Mouse (Mus musculus): ENCODE results near the gene Ykt6.
"Not testable (repeated sequence)": the region's sequence is repeated elsewhere in the genome, so short reads cannot be mapped to it uniquely, and the experiment has no call there.

Ykt6 gene

GRCm38 (mm10) chr11:5955546-5956276, at the start of gene Ykt6:
Ykt6 (plus strand) TSS chr11:5955693.
- peak; percentile 97 to 98 for DNase-seq

- peak; percentile 18 to 45 for DNase-seq
These were observed 49.5 kb upstream of the Ykt6 start for GRCm38 (mm10) chr11:5905778-5906518.

GRCm38 (mm10) chr11:5907096-5907495, 48.4 kb upstream of the Ykt6 start:
- DNase-seq, result no peak

- DNase-seq, result no peak
These were observed 46.9 kb upstream of the Ykt6 start for GRCm38 (mm10) chr11:5908642-5909041.

GRCm38 (mm10) chr11:5912635-5913034, 42.9 kb upstream of the Ykt6 start:
- DNase-seq, result peak; percentile 87

- DNase-seq, result peak; percentile 69 to 74
These were observed 42.2 kb upstream of the Ykt6 start for GRCm38 (mm10) chr11:5913256-5913655.

- DNase-seq, result peak in 1 of 2 experiments; percentile 17
These were observed 41.6 kb upstream of the Ykt6 start for GRCm38 (mm10) chr11:5913936-5914335.

- peak in 1 of 2 experiments; percentile 28 for DNase-seq
These were observed 40.6 kb upstream of the Ykt6 start for GRCm38 (mm10) chr11:5914940-5915339.

- peak; percentile 87 to 88 for DNase-seq
These were observed 39.9 kb upstream of the Ykt6 start for GRCm38 (mm10) chr11:5915429-5916177.

GRCm38 (mm10) chr11:5916178-5916548, 39.3 kb upstream of the Ykt6 start:
- peak; percentile 73 to 79 for DNase-seq

- no peak for DNase-seq
These were observed 37.4 kb upstream of the Ykt6 start for GRCm38 (mm10) chr11:5918111-5918510.

- no peak for DNase-seq
These were observed 35.9 kb upstream of the Ykt6 start for GRCm38 (mm10) chr11:5919606-5920005.

- DNase-seq, result peak; percentile 26 to 42
These were observed 35.1 kb upstream of the Ykt6 start for GRCm38 (mm10) chr11:5920323-5920960.

- DNase-seq, result no peak
These were observed 30.8 kb upstream of the Ykt6 start for GRCm38 (mm10) chr11:5924699-5925098.

- no peak for DNase-seq
These were observed 28.7 kb upstream of the Ykt6 start for GRCm38 (mm10) chr11:5926696-5927220.

- no peak for DNase-seq
These were observed 24.9 kb upstream of the Ykt6 start for GRCm38 (mm10) chr11:5930578-5930977.

GRCm38 (mm10) chr11:5931947-5932346, 23.5 kb upstream of the Ykt6 start:
- DNase-seq, result peak; percentile 59 to 67

- not testable (repeated sequence) for DNase-seq
These were observed 21.0 kb upstream of the Ykt6 start for GRCm38 (mm10) chr11:5934531-5934930.

GRCm38 (mm10) chr11:5942966-5943365, 12.5 kb upstream of the Ykt6 start:
- DNase-seq, result no peak

- DNase-seq, result no peak
These were observed 10.4 kb upstream of the Ykt6 start for GRCm38 (mm10) chr11:5945096-5945495.

GRCm38 (mm10) chr11:5947796-5948195, 7.7 kb upstream of the Ykt6 start:
- DNase-seq, result no peak

GRCm38 (mm10) chr11:5948546-5949250, 6.8 kb upstream of the Ykt6 start:
- DNase-seq, result no peak

Data from cerebellum, postnatal 10 days (tissue).